Mouse (Mus musculus) olfactory bulb, adult 2 months (tissue): ENCODE data around the gene Fry.

Experiments
- CTCF ChIP-seq: fragments of 200-500 bp; IDR thresholded peaks from 2 replicates; pipeline ENCODE4 v1.5.1; 2012; ENCODE audit warnings: low read depth, mild to moderate bottlenecking, low read length, moderate library complexity; ENCODE audit not compliant: insufficient read depth
- POLR2A ChIP-seq: fragments of 200-500 bp; IDR thresholded peaks from 2 replicates; pipeline ENCODE4 v1.6.1; 2012; ENCODE audit warnings: mild to moderate bottlenecking, low read depth, low read length, moderate library complexity; ENCODE audit not compliant: insufficient read depth

- TF ChIP-seq CTCF: no peak
- no peak for TF ChIP-seq POLR2A
Observed at GRCm38 (mm10) chr5:150188031-150188430, 69.6 kb downstream of the Fry start.
